Mouse (Mus musculus) lung, postnatal 4 days (tissue): ENCODE measurements around the gene Lin28a.

ENCODE experiments used
- DNase-seq, 2 experiments: peaks; one replicate each; pipeline ENCODE4 v3.0.0; 2021

The Lin28a gene

DNA sequence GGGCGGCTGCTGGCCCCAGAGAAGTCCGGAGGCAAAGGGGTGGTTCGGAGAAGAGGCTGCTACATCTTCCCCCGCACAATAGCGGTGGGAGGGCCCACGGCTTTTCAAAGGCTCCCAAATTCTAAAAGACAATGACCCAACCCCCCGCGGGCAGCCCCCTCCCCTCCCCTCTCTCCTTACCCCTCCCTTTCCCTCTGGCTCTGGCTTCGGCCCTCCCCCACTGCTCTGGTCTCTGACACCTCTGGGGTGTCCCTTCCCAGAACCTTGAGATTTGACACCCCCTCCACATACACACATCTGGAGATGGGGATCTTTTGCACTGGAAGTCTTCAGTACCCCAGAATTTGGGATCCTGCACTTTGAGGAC, at the start of gene Lin28a:
Gene Lin28a, minus strand, starts transcription at position 63 of the 367 bp plus-strand sequence.
- no peak for DNase-seq

DNA sequence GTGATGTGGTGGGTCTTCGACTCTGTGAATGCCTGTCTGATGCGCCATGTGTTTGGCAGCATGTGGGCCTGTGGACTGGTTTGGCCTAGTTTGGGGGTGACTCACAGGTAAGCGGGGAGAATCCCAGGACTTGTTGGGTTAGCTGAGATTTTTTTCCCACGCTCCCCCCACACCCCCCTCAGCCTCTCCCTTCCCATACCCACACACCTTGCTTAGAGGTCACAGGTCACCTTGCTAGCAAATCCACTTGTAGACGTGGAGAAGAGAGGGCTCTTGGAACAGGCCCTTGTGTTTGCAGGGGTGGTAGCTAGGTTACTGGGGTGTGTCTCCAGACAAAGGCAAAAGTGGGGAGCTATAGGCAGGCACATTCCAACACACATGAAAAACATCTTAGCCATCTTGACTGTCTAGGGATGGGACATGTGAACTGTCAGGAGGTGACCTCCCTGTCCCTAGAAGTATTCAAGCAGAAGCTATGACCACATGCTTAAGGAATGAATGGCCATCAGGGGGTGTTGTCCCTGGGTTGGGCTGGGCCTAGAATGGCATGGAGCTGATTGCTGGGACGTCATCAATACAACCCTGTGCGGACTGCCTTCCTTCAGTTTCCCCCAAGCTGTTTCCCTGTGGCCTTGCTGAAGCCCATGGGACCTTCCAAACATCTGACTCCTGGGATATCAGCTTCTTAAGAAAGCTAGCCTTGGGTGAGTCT, 49.3 kb upstream of the Lin28a start:
- no peak for DNase-seq

DNA sequence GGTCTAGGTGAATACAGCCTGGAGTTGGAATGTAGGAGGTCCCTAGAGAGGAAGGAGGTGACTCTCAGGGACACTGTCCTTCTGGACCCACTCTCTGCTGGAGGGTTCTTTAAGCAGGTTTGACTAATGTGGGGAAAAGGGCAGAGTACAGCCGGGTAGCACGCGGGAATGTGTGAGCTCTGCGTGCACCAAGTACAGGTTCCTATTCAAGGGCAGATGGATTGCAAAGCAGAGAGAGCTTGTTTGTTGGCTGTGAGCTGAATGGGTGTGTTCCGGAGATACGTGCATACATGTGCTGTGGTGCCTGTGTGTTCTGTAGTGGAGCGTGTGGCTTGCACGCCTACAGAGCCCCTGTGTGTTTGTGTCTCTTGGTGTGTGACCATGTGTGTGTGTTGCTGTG, 48.7 kb upstream of the Lin28a start:
- no peak for DNase-seq

DNA sequence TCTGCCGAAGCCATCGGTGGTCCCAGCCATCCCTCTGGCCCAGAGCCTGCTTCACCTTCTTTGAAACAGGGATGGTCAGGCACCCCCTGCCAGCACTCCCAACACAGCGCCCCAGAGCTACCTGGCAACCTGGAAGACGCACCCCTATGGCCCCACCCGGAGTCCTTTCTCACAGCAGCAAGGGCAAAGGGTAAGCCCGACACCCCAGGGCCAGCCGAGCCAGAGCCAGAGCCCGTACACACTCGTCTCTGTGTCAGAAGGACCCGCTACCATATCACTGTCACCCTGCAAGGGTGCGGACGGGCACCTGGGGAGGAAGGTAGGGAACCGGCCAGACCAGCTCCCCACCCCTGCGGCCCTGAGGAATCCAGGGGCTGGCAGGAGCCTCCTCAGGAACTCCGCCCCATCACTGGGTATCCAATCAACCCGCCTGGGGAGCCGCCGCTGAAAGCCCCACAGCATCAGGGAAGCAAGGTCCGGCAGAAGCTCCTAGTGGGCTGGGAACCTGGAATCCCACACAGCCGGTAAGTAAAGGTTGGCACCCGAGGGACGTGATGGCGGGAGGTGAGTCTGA, 46.9 kb upstream of the Lin28a start:
- peak; percentile 25 to 51 for DNase-seq

DNA sequence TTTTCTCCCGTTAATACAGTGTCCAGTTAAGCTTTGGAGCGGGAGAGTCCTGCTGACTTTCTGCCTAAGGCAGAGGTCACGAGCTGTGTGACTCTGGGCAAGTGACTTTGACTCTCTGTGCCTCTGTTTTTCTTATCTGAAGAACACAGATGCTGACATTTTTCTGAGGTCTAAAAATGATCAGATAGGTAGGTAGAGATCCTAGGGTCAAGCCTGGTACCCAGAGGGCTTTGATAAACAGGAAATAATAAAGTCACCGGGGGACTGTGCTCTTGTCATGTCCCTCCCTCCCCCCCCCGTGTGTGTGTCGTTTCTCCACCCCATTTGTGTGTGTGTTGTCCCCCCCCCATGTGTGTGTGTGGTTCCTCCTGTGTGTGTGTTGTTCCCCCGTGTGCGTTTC, 43.9 kb upstream of the Lin28a start:
- DNase-seq = no peak

DNA sequence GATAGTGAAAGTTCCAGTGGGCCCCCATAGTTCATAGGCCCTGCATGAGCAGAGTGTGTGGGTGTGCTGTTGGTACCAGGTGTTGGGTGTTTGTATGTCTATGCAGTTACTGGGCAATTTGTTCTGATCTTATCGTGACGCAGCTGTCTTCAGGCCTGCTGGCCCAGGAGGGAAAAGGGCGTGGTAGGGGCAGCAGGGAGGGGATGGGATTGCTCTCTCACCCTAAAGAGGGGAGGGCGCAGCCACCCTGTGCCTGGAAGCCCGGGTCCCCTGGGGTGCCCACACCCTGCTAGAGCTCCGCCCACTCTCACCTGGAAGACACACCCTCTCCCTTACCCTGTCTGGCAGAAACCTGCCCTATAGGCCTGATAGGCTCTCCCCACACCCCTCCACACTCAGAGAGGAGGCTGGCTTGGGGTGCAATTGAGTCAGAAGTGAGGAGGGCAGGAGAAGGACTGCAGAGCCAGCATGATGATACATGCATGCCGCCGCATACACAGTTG, 43.4 kb upstream of the Lin28a start:
- DNase-seq = no peak

DNA sequence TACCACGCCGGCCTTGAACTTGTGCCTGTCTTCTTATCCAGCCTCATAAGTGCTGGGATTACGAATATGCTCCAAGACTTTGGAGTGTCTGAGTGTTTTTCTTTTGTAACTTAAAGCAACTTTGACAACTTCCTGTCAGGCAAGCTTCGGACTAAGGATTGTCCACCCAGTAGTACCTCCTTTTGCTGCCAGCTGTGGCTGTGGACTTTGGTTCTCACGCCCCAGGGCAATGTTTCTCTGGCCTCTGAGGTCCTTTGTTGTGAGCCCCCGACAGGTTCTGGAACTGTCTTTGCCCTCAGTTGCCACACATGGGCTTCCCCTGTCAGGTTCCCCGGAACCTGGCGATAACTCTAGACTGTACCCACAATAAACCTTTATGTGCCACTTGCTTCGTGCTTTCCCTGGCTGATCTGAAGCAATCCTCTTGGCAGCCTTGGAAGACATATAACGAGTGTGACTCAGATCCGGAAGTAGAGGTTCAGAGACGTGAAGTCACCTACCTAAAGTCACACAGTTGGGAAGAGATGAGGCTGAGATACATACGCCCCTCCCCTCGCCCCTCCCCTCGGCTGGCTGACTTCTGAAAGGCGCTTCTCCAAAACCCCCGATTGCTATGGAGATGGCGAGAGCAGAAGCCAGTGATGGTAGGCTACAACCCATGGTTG, 42.7 kb upstream of the Lin28a start:
- no peak for DNase-seq

DNA sequence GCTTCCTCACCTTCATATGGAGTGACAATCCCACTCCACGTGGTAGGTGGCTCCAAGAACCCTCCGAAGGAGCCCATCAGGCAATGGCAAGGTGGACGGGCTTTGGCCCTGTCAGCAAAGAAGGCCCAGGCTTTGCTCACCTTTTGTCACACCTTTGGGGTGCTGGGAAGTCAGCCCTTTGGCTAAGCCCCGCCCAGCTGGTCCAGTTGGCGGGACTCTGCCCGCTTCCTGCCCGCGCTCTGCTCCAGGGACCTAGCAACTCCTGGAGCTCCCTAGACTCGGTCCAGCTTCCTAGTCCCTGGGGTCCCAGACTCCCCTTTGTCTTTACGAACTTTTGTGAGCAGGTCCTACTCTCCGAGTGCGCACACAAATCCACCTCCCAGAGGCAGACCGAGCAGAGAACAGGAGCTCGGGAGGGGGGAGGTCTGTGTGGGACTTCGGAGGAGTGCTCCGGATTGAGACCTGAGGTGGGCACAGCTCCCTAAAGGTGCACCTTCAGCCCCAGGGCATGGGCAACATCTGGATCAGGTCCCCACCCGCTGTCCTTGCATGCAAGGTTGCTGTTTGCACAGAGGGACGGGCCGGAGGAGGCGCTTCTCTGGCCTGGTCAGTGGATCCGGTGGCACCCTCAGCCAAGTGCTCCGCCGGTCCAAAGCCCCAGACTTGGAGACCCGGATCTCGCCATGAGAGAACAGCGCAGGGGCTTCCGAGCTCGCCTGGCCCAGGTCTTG, 41.7 kb upstream of the Lin28a start, which contains the start of gene Crybg2:
Gene Crybg2, plus strand, starts transcription at position 681 of the 731 bp plus-strand sequence.
- DNase-seq = no peak

DNA sequence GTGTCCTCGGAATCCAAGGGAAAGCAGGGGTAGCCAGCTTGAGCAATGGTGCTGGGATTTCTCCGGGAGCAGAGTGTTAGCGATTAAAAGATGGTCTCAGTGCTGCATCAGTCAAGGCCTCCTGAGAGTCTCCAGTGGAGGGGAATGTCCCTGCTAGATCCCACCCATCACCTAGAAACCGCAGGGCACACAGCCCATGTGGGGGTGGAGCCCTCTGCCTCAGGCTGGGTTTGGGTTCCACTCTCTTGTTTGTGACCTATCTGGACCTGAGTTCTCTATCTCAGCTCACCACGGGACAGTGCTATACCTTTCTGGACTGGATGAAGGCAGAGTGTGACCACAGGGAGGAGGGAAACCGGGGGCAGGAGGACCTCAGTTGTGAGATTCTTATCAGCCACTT, 40.3 kb upstream of the Lin28a start:
- no peak for DNase-seq

DNA sequence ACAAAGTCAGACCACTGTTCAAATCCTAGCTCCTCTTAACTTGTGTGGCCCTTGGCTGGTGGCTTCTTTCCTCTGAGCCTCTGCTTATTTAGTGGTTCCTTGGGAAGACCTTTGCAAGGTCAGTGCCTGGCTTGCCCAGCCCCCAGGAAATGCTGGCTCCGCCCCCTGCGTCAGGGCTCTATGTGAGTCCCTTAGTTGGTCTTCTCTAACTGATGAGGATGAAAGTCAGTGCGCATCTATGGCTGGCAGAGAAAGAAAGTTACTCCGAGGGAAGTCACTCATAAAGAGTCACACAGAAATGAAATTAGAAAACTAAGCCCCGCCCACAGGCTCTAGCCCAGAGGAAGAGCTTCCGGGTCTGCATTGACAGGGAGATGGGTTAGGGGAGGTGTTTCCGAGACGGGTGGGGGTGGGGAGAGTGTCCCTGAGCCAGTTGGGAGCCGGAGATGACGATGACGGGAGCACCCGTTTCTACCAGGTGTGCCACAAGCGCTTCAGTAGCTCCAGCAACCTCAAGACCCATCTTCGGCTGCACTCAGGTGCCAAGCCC, 39.6 kb upstream of the Lin28a start:
- DNase-seq = no peak

DNA sequence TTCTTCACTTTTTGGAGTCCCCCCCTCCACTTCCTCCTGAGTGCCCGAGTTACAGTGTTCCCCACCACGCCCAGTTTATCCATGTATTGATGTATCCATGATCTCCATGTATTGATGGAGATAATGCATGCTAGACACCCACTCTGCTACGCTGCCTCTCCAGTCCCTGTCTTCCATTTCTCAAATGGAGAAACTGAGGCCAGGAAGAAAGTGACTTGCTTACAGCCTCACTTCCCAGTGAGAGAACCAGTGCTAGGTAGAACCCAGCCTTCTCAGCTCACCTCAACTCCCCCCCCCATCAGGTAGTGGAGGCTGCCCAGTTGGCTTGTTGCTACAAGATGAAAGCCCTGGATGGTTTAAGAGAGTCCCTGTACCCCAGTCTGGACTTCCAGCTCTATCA, 34.9 kb upstream of the Lin28a start, which contains the start of gene Zfp683:
Gene Zfp683, plus strand, starts transcription at position 301 of the 400 bp plus-strand sequence.
- no peak for DNase-seq

DNA sequence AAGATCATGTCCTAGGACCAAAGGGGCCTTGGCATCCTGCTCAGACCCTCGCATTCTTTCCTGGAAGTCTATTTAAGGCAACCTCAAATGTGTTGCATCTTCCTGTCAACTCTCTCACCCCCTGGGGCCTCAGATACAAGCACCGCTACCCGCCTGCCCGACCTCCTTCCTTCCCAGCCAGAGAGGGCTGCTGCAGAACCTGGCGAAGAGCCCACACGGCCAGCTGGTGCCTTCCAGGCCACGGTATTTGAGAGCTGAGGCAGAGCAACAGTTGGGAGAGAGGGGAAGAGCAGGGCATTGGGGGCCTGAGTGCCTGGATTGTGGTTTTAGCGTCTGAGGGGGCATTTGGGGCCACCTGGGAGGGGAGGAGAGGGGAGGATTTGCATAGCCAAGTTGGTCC, 33.9 kb upstream of the Lin28a start:
- peak; percentile 33 to 76 for DNase-seq

DNA sequence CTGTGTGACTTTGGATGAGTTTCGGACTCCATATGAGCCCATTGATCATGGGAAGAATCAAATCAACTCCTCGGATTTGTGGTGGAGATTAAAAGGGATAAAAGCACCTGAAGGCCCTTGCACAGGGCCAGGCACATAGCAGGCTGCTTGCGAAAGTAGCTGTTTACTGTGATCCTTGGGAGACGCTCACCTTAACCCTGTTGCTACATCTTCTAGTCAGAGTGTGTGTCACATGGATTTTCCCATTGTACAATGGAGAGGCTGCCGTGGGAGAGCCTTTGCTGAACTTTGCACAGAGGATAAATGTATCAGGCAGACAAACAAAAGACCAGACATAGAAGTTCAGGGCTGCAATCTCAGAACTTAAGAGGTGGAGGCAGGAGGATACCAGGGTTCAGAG, 33.3 kb upstream of the Lin28a start:
- no peak for DNase-seq

DNA sequence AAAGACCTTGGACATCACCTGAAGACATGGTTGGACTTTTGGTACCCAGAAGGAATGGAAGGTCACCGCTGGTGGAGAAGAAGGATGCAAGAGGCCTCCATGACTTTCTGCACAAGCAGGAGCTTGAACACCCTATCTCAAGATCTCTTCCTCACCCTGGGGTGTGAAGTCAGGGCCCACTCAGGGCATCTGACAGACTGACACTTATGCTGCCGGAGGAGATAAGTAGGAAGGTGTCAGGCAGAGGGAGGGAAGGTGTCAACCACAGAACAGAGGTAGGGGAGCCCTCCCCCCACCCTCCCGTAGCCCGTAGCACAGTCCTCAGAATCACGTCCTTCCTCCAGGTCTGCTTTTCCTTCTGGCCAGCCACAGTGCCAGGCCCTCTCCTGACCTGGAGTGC, 29.0 kb upstream of the Lin28a start:
- DNase-seq = no peak

DNA sequence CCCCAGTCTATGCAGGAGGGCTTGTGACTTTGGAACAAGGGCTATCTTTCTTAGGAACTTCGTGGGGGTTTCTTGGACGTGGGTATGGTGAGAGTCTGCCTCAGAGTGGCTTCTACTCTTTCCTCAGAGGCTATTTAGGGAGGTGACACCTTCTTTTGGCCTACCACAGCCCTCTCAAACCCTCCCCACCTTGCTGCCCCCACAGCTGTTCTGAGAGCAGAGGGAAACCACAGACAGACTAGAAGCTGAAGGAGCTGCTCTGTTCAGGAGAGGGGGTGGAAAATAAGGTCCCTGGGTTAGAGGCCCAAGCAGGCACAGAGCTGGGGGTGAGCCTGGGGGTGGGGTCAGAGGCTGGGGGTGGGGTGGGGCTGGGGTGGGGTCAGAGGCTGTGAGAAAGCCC, 24.4 kb upstream of the Lin28a start:
- no peak for DNase-seq

DNA sequence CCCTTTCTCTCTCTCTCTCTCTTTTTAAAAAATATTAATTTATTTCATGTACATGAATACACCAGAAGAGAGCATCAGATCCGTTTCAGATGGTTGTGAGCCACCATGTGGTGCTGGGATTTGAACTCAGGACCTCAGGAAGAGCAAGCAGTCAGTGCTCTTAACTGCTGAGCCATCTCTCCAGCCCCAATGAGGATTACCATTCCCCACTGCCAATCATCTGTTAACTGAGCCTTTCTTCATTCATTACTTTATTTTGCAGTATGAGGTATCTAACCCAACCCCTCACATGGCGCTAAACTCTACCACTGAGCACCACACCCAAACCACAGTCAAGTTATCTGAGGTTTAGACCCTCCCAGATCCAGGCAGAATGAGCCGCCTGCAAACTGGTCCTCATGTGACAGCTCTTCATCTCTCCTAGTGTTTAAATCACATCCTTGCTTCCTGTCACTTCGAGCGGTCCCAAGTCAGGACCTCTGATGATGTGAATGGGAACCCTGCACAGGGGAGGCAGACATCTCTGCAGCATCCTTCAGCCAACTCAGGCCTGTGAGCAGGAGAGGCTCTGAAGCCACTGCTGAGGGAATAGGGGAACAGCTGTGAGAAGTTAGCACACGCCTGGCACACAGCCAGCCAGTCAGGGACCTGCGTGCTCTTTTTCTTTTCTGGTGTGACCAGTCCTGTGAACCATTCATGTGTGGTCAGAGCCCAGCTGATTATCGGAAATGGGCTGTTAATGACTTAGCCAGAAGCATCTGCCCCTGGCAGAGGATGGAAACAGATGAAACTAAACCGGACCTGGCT, 22.9 kb upstream of the Lin28a start:
- peak; percentile 37 to 67 for DNase-seq

DNA sequence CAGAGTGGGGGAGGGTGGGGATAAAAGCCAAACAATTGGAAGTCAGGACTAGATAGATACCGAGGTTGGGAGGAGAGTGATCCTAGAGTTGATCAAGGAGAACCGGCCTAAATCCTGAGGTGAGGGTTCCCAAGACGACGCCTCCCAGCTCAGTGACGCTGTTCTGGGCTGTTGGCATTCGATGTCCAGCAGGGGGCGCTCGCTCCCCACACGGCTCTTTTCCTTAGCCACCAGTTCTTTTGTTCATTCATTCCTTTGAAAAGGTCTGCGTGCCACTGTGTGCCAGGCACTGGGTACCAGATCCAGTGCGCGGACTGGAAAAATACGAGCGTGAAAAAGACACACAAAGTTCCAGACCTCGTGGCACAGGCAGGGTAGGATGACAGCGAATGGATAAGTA, 17.3 kb upstream of the Lin28a start:
- DNase-seq = peak; percentile 67 to 80

DNA sequence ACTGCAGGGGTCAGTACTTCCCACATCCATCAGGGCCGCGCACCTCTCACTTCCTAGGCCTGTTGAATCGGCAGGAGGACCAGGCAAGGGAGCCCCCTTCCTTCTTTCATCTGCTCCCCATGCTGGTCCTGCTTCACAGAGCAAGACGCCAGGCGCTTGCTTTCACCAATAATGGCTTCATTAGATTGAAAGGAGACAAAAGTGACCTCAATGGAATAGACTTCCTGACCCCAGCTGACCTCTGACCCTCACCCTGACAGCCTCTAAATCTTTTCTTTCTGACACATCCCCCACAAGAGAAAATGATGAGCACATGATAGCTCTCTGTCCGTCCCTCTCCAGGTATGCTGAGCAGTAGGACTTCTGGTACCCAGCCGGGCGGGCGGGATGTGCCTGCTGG, 7.2 kb upstream of the Lin28a start:
- DNase-seq = no peak

DNA sequence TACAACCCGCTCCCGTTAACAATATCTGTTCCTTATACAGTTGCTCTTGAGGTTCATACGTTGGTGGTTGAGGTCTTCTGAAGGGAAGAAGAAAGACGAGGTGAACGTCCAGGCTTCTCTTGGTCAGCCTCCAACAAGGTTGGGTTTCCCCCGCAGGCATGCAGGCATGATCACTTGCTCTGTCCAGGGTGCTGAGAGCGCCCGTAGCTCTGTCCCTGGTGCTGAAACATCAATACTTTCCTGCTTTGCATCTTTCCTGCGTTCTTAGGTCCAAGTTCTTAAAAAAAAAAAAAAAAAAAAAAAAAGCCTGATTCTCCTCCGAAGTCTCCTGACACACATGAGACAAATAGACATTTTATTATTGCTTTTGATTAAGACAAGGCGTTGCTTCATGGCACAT, 2.0 kb upstream of the Lin28a start:
- DNase-seq = peak; percentile 70 to 83

DNA sequence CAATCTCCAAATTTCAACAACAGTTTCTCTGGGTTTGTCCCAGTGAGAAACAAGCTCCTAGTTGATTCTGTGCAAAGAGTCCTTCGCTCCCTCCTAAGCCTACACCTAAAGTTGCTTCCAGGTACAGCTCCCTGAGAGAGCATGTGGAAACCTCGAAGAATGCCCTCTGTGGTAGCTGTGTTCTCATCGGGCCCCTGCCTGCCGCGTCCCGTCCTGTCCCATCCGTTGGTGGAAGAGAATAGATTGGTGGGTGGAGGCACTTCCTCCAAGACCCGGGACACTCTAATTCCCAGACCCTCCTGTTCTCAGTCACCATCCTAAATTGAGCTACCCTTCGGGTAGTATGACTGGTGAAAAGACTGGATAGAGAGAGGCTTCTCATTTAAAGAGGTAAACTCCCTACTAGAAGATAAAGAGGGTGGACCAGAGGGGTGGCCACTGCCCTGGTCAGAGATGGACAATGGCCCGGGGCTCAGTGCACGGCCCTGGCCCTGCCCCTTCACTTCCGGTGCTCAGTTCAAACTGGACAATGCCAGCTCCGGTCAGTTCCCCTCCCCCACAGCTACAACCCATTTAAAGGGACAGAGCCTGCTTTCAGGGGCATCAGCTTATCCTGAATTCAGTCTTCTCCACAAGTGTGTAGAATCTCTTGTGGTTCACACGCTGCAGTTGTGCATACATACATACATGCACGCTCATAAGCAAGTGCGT, 1.2 kb upstream of the Lin28a start:
- DNase-seq = no peak

DNA sequence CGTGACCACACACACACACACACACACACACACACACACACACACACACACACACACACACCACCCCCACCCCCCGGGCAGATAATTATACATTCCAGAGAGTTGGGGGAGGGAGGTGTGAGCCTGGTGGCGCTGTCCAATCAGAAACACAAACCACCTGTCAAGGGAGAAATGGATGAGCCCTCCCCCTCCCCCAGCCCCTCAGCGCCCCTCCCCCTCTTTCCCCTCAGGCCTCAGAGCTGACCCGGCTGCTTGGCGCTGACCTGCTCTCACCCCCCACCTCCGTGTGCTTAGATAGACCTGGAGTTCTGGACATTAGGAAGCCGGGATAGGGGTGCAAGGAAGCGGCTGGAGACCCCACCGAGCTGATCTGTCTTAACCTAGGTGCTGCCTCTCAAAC, 569 bp upstream of the Lin28a start:
- no peak for DNase-seq
